13 mouse cellular contexts compared by ENCODE assay signal in the genomic region with DNA sequence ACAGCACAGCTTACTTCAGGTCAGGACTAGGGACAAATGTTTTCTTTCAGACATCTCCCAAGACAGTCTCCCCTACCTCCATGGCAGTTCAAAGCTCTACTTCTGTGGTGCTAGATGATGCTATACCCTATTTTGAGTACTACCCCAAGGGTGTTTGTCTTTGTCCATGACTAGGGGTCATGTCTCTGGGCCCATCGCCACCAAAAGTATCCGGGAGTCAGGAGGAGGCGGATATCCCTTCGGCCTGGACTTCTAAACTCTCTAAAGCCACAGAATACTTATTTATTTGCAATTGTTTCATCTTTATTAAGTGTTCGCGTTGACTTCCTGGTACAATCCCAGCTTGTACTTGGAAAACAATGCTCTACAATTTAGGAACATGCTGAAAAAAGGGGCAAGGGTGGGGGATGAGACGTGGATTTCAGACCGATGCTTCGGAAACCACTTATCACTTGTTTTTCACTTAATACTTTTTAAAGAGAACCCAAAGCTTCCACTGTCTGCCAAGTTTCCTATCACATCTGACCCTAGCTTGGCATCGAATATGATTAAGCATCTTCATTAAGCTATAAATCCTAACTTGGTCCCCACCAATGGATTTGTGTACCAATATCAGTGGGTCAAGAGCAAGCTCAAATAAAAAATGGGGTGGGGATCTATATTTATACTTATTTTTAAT. TPM values are rescaled to one million over a fixed set of nuclear protein-coding genes. Genes with fewer than 3 reads are reported as not detected.
DNase-seq lines count a peak whose midpoint lies in the region; ATAC-seq and TF ChIP-seq lines count a peak whose summit lies in the region.
"Had no signal": no experiment of that assay in that cellular context is flagged by ENCODE, and none has a peak within 500 bp of the region (broad histone marks: within the 10 kb centered on the region; RNA-seq: fewer than 3 reads in every experiment).

No protein-coding gene starts in this region.

- no peak for ATAC-seq in heart, postnatal 0 days (ENCODE audit: insufficient read depth, low read depth)
- ATAC-seq in intestine, embryonic 15.5 days, result no peak
- no peak for ATAC-seq in liver, embryonic 12.5 days
- ATAC-seq in erythroid progenitor cell, adult 5-6 weeks (replicated peaks; ENCODE audit: low FRiP score, poor library complexity, severe bottlenecking), result no peak
- no peak for ATAC-seq in activated CD4-positive, CD25-positive, alpha-beta regulatory T cell, adult 4 months
- ATAC-seq: forebrain, embryonic 15.5 days had no signal

- peaks cover 3% of the 10 kb centered on the region; the same call in 1 of the 2 replicates for H3K4me1 ChIP-seq in heart, postnatal 0 days (ENCODE audit: control insufficient read depth, insufficient read depth)
- H3K4me1 ChIP-seq in intestine, embryonic 15.5 days (replicated peaks), result peaks cover 11% of the 10 kb centered on the region
- peaks cover 15% of the 10 kb centered on the region; the same call in 1 of the 2 replicates for H3K4me1 ChIP-seq in liver, embryonic 12.5 days
- H3K4me1 ChIP-seq: forebrain, embryonic 15.5 days had no signal

- no peak for TF ChIP-seq CTCF in heart, postnatal 0 days (IDR thresholded peaks at IDR 0.05; ENCODE audit: low read depth)

- H3K36me3 ChIP-seq in heart, postnatal 0 days (replicated peaks; ENCODE audit: control insufficient read depth, insufficient read depth, low read length), result no peaks in the 10 kb centered on the region
- H3K36me3 ChIP-seq in intestine, embryonic 15.5 days, result no peaks in the 10 kb centered on the region
- H3K36me3 ChIP-seq in liver, embryonic 12.5 days, result no peaks in the 10 kb centered on the region
- H3K36me3 ChIP-seq: forebrain, embryonic 15.5 days had no signal

- WGBS in heart, postnatal 0 days, result 72% methylated on average over 10 of the region's 10 CpGs
- WGBS in intestine, embryonic 15.5 days, result 85% methylated on average over 10 of the region's 10 CpGs
- WGBS in liver, embryonic 12.5 days (ENCODE audit: insufficient replicate concordance), result 73% methylated on average over 10 of the region's 10 CpGs

- H3K4me2 ChIP-seq in heart, postnatal 0 days (ENCODE audit: low read depth, low read length), result peak overlapping the region; percentile 50
- H3K4me2 ChIP-seq in intestine, embryonic 15.5 days (replicated peaks), result 0 out of 2 replicates have a peak overlapping the region, but pooled peaks have one; percentile 50
- H3K4me2 ChIP-seq in liver, embryonic 12.5 days, result peak overlapping the region; percentile 36
- H3K4me2 ChIP-seq: forebrain, embryonic 15.5 days had no signal

- no peak overlapping the region for H3K9ac ChIP-seq in heart, postnatal 0 days (replicated peaks; ENCODE audit: low read depth, low read length)
- no peak overlapping the region for H3K9ac ChIP-seq in intestine, embryonic 15.5 days
- H3K9ac ChIP-seq in liver, embryonic 12.5 days, result no peak overlapping the region
- H3K9ac ChIP-seq: forebrain, embryonic 15.5 days had no signal

- H3K27ac ChIP-seq in heart, postnatal 0 days (ENCODE audit: low read depth), result peak overlapping the region; percentile 36
- H3K27ac ChIP-seq in intestine, embryonic 15.5 days, result no peak overlapping the region
- no peak overlapping the region for H3K27ac ChIP-seq in liver, embryonic 12.5 days
- H3K27ac ChIP-seq: forebrain, embryonic 15.5 days had no signal

- no peak for DNase-seq in heart, postnatal 0 days (ENCODE audit: low spot score)
- no peak for DNase-seq in heart, postnatal 4 days
- peak; percentile 14 for DNase-seq in adrenal gland, postnatal 25 days
- DNase-seq in left cerebral cortex, adult 8-10 months (ENCODE audit: low spot score in 2 of 2), result no peak
- DNase-seq: cerebellum, adult 11 months; gastrocnemius, postnatal 10 days; midbrain, embryonic 14.5 days; thymus, adult 2 months had no signal

- H3K27me3 ChIP-seq in heart, postnatal 0 days (ENCODE audit: control insufficient read depth, insufficient read depth, low read length), result no peaks in the 10 kb centered on the region
- H3K27me3 ChIP-seq in intestine, embryonic 15.5 days (replicated peaks), result no peaks in the 10 kb centered on the region
- H3K27me3 ChIP-seq in liver, embryonic 12.5 days (replicated peaks), result no peaks in the 10 kb centered on the region
- H3K27me3 ChIP-seq: forebrain, embryonic 15.5 days had no signal

- no peaks in the 10 kb centered on the region for H3K9me3 ChIP-seq in heart, postnatal 0 days (replicated peaks; ENCODE audit: control insufficient read depth, low read length)
- no peaks in the 10 kb centered on the region for H3K9me3 ChIP-seq in intestine, embryonic 15.5 days
- no peaks in the 10 kb centered on the region for H3K9me3 ChIP-seq in liver, embryonic 12.5 days (replicated peaks)
- H3K9me3 ChIP-seq: forebrain, embryonic 15.5 days had no signal

- peak overlapping the region; percentile 32 for H3K4me3 ChIP-seq in heart, postnatal 0 days (ENCODE audit: low read depth, low read length)
- H3K4me3 ChIP-seq in intestine, embryonic 15.5 days (replicated peaks), result no peak overlapping the region
- 0 out of 2 replicates have a peak overlapping the region, but pooled peaks have one; percentile 40 for H3K4me3 ChIP-seq in liver, embryonic 12.5 days
- H3K4me3 ChIP-seq: forebrain, embryonic 15.5 days had no signal

- no peak for TF ChIP-seq EP300 in heart, postnatal 0 days (IDR thresholded peaks at IDR 0.05; ENCODE audit: low read depth)

RNA-seq across cellular contexts. Expression of a gene that starts 1.9 kb away (rescaled TPM):
- 1.1 and 6.9 TPM in 2 replicates for total RNA-seq in heart, postnatal 0 days (2014; rRNA removed; ENCODE audit: low replicate concordance)
- 7.7 and 8.4 TPM in 2 replicates for polyA plus RNA-seq in heart, postnatal 0 days (2015; fragmentation: Nextera tagmentation; extraction: Ambion mirVana)
- 10 to 100 TPM; 11.0 to 13.0 TPM for total RNA-seq in heart, postnatal 4 days (2021)
- 8.0 and 8.9 TPM in 2 replicates for total RNA-seq in adrenal gland, postnatal 25 days (2021)
- 22.5 and 24.0 TPM in 2 replicates for polyA plus RNA-seq in intestine, embryonic 15.5 days (2015; fragmentation: Nextera tagmentation; extraction: Ambion mirVana)
- 11.1 and 11.4 TPM in 2 replicates for polyA plus RNA-seq in liver, embryonic 12.5 days (2016; fragmentation: Nextera tagmentation; extraction: Ambion mirVana)
- total RNA-seq in erythroid progenitor cell, adult 5-6 weeks (2015; ENCODE audit: low replicate concordance), result 0.72 TPM in 1 of 2 replicates, not detected in the other
- not detected in 2 replicates for total RNA-seq in erythroid progenitor cell, adult 5-6 weeks (2017; ENCODE audit: low replicate concordance)
- polyA plus RNA-seq in activated CD4-positive, CD25-positive, alpha-beta regulatory T cell, adult 4 months (2017; shearing (Covaris generic)), result under 1 TPM; 0.27 to 0.34 TPM
- total RNA-seq in left cerebral cortex, adult 8-10 months (2022), result 1 to 10 TPM; 4.1 to 4.5 (median 4.3) TPM
